Mouse (Mus musculus): ENCODE measurements around the gene Bcl2l15. TPM values are rescaled to one million over a fixed set of nuclear protein-coding genes. Genes with fewer than 3 reads are reported as not detected.

The Bcl2l15 gene
- total RNA-seq, 1 experiment: 1.4 TPM

- no peaks in the 10 kb centered on the region for H3K36me3 ChIP-seq (ENCODE audit: control insufficient read depth, insufficient read depth, low read length, poor library complexity, severe bottlenecking)
- TF ChIP-seq HCFC1 (IDR thresholded peaks at IDR 0.05; ENCODE audit: borderline replicate concordance, insufficient read depth, low read length) (no peak), ZC3H11A (IDR thresholded peaks at IDR 0.05; ENCODE audit: borderline replicate concordance, low read depth, low read length) (no peak), CHD2 (IDR thresholded peaks at IDR 0.05; ENCODE audit: low read depth, low read length) (no peak), ZNF384 (IDR thresholded peaks at IDR 0.05; ENCODE audit: low read depth, low read length) (no peak), MAFK (IDR thresholded peaks at IDR 0.05; ENCODE audit: insufficient read depth, low read depth, low read length) (no peak)
- no peak for DNase-seq (ENCODE audit: low read depth, low spot score)
- in situ Hi-C loops (cut with MboI; ENCODE audit: low sequenced_read_pairs in 2 of 2, unreplicated experiment in 2 of 2): no loop called here
- no peak overlapping the region for H3K9ac ChIP-seq (ENCODE audit: insufficient read depth, low read depth, low read length, poor library complexity, severe bottlenecking)
- peaks cover 0 to 3% of the 10 kb centered on the region in 2 experiments; a peak in 2 of 4 replicates for H3K4me1 ChIP-seq (ENCODE audit: control insufficient read depth in 2 of 2, insufficient read depth in 2 of 2, low read length in 2 of 2, poor library complexity in 1 of 2)
- H3K27ac ChIP-seq (ENCODE audit: insufficient read depth, low read depth, low read length, poor library complexity, severe bottlenecking): no peak overlapping the region
- no peaks in the 10 kb centered on the region for H3K9me3 ChIP-seq (ENCODE audit: control insufficient read depth, insufficient read depth, low read depth, low read length)
- no peak overlapping the region for H3K4me3 ChIP-seq (ENCODE audit: insufficient read depth in 1 of 2, low read depth in 1 of 2, low read length in 2 of 2, poor library complexity in 1 of 2, severe bottlenecking in 1 of 2)
These were observed 21.4 kb downstream of the Bcl2l15 start for GRCm38 (mm10) chr3:103853804-103854203.

GRCm38 (mm10) chr3:103857036-103857805, 24.8 kb downstream of the Bcl2l15 start:
- in situ Hi-C loops (cut with MboI; ENCODE audit: low sequenced_read_pairs in 2 of 2, unreplicated experiment in 2 of 2): no loop called here
- no peaks in the 10 kb centered on the region for H3K36me3 ChIP-seq (ENCODE audit: control insufficient read depth, insufficient read depth, low read length, poor library complexity, severe bottlenecking)
- TF ChIP-seq ZC3H11A (IDR thresholded peaks at IDR 0.05; ENCODE audit: borderline replicate concordance, low read depth, low read length) (no peak), ZNF384 (IDR thresholded peaks at IDR 0.05; ENCODE audit: low read depth, low read length) (no peak), HCFC1 (IDR thresholded peaks at IDR 0.05; ENCODE audit: borderline replicate concordance, insufficient read depth, low read length) (no peak), MAFK (IDR thresholded peaks at IDR 0.05; ENCODE audit: insufficient read depth, low read depth, low read length) (no peak), CHD2 (IDR thresholded peaks at IDR 0.05; ENCODE audit: low read depth, low read length) (no peak)
- no peak overlapping the region for H3K27ac ChIP-seq (ENCODE audit: insufficient read depth, low read depth, low read length, poor library complexity, severe bottlenecking)
- H3K9ac ChIP-seq (ENCODE audit: insufficient read depth, low read depth, low read length, poor library complexity, severe bottlenecking): no peak overlapping the region
- no peaks in the 10 kb centered on the region for H3K4me1 ChIP-seq (ENCODE audit: control insufficient read depth in 2 of 2, insufficient read depth in 2 of 2, low read length in 2 of 2, poor library complexity in 1 of 2)
- DNase-seq (ENCODE audit: low read depth, low spot score): no peak
- H3K4me3 ChIP-seq (ENCODE audit: insufficient read depth in 1 of 2, low read depth in 1 of 2, low read length in 2 of 2, poor library complexity in 1 of 2, severe bottlenecking in 1 of 2): no peak overlapping the region
- H3K9me3 ChIP-seq (ENCODE audit: control insufficient read depth, insufficient read depth, low read depth, low read length): no peaks in the 10 kb centered on the region

GRCm38 (mm10) chr3:103857977-103858563, 25.7 kb downstream of the Bcl2l15 start:
- H3K4me3 ChIP-seq (ENCODE audit: insufficient read depth in 1 of 2, low read depth in 1 of 2, low read length in 2 of 2, poor library complexity in 1 of 2, severe bottlenecking in 1 of 2): no peak overlapping the region
- H3K4me1 ChIP-seq (ENCODE audit: control insufficient read depth in 2 of 2, insufficient read depth in 2 of 2, low read length in 2 of 2, poor library complexity in 1 of 2): no peaks in the 10 kb centered on the region
- TF ChIP-seq ZC3H11A (IDR thresholded peaks at IDR 0.05; ENCODE audit: borderline replicate concordance, low read depth, low read length) (no peak), HCFC1 (IDR thresholded peaks at IDR 0.05; ENCODE audit: borderline replicate concordance, insufficient read depth, low read length) (no peak), CHD2 (IDR thresholded peaks at IDR 0.05; ENCODE audit: low read depth, low read length) (no peak), ZNF384 (IDR thresholded peaks at IDR 0.05; ENCODE audit: low read depth, low read length) (no peak), MAFK (IDR thresholded peaks at IDR 0.05; ENCODE audit: insufficient read depth, low read depth, low read length) (no peak)
- no peak overlapping the region for H3K9ac ChIP-seq (ENCODE audit: insufficient read depth, low read depth, low read length, poor library complexity, severe bottlenecking)
- no peak for DNase-seq (ENCODE audit: low read depth, low spot score)
- in situ Hi-C loops (cut with MboI; ENCODE audit: low sequenced_read_pairs in 2 of 2, unreplicated experiment in 2 of 2): no loop called here
- no peaks in the 10 kb centered on the region for H3K36me3 ChIP-seq (ENCODE audit: control insufficient read depth, insufficient read depth, low read length, poor library complexity, severe bottlenecking)
- no peaks in the 10 kb centered on the region for H3K9me3 ChIP-seq (ENCODE audit: control insufficient read depth, insufficient read depth, low read depth, low read length)
- no peak overlapping the region for H3K27ac ChIP-seq (ENCODE audit: insufficient read depth, low read depth, low read length, poor library complexity, severe bottlenecking)

GRCm38 (mm10) chr3:103858881-103859801, 26.7 kb downstream of the Bcl2l15 start, which contains the start of gene Ptpn22:
TSS of gene Ptpn22 (plus strand) at chr3:103859795.
- in situ Hi-C loops (cut with MboI; ENCODE audit: low sequenced_read_pairs in 2 of 2, unreplicated experiment in 2 of 2): no loop called here
- TF ChIP-seq ZC3H11A (IDR thresholded peaks at IDR 0.05; ENCODE audit: borderline replicate concordance, low read depth, low read length): no peak
- no peak for TF ChIP-seq ZNF384 (IDR thresholded peaks at IDR 0.05; ENCODE audit: low read depth, low read length)
- TF ChIP-seq HCFC1 (IDR thresholded peaks at IDR 0.05; ENCODE audit: borderline replicate concordance, insufficient read depth, low read length): no peak
- no peak for TF ChIP-seq MAFK (IDR thresholded peaks at IDR 0.05; ENCODE audit: insufficient read depth, low read depth, low read length)
- TF ChIP-seq CHD2 (IDR thresholded peaks at IDR 0.05; ENCODE audit: low read depth, low read length): no peak
- Histone ChIP-seq H3K9ac (ENCODE audit: insufficient read depth, low read depth, low read length, poor library complexity, severe bottlenecking) (no peak within 1 kb of the TSS), H3K36me3 (ENCODE audit: control insufficient read depth, insufficient read depth, low read length, poor library complexity, severe bottlenecking) (no peaks in the 10 kb centered on the region), H3K27ac (ENCODE audit: insufficient read depth, low read depth, low read length, poor library complexity, severe bottlenecking) (no peak within 1 kb of the TSS), H3K9me3 (ENCODE audit: control insufficient read depth, insufficient read depth, low read depth, low read length) (no peaks in the 10 kb centered on the region), H3K4me1 (ENCODE audit: control insufficient read depth in 2 of 2, insufficient read depth in 2 of 2, low read length in 2 of 2, poor library complexity in 1 of 2) (no peaks in the 10 kb centered on the region), H3K4me3 (ENCODE audit: insufficient read depth in 1 of 2, low read depth in 1 of 2, low read length in 2 of 2, poor library complexity in 1 of 2, severe bottlenecking in 1 of 2) (no peak within 1 kb of the TSS)
- no peak for DNase-seq (ENCODE audit: low read depth, low spot score)
